Mouse (Mus musculus): ENCODE results near the gene Cpt2.

Gene Cpt2

GRCm38 (mm10) chr4:107923145-107923802 lies at the start of gene Cpt2:
TSS of gene Cpt2 (minus strand) at chr4:107923610.
- DNase-seq = peak; percentile 86

GRCm38 (mm10) chr4:107971162-107971561 lies 47.8 kb upstream of the Cpt2 start:
- DNase-seq = no peak

- DNase-seq = no peak
These were observed 46.4 kb upstream of the Cpt2 start for GRCm38 (mm10) chr4:107969781-107970180.

- no peak for DNase-seq
These were observed 44.7 kb upstream of the Cpt2 start, which contains the start of gene Slc1a7 for GRCm38 (mm10) chr4:107967966-107968682. TSS of gene Slc1a7 (plus strand) at chr4:107968332.

GRCm38 (mm10) chr4:107966416-107967109 lies 43.2 kb upstream of the Cpt2 start:
- no peak for DNase-seq

- no peak for DNase-seq
These were observed 39.4 kb upstream of the Cpt2 start for GRCm38 (mm10) chr4:107962792-107963191.

- DNase-seq = no peak
These were observed 38.8 kb upstream of the Cpt2 start for GRCm38 (mm10) chr4:107962044-107962732.

GRCm38 (mm10) chr4:107958487-107958886 lies 35.1 kb upstream of the Cpt2 start:
- no peak for DNase-seq

- DNase-seq = no peak
These were observed 32.3 kb upstream of the Cpt2 start for GRCm38 (mm10) chr4:107955691-107956090.

GRCm38 (mm10) chr4:107952845-107953244 lies 29.4 kb upstream of the Cpt2 start:
- DNase-seq = no peak

- no peak for DNase-seq
These were observed 26.5 kb upstream of the Cpt2 start for GRCm38 (mm10) chr4:107949918-107950317.

GRCm38 (mm10) chr4:107944141-107944540 lies 20.7 kb upstream of the Cpt2 start:
- no peak for DNase-seq

- DNase-seq = no peak
These were observed 19.3 kb upstream of the Cpt2 start for GRCm38 (mm10) chr4:107942741-107943140.

- DNase-seq = no peak
These were observed 14.7 kb upstream of the Cpt2 start for GRCm38 (mm10) chr4:107938124-107938523.

GRCm38 (mm10) chr4:107937338-107937737 lies 13.9 kb upstream of the Cpt2 start:
- peak; percentile 58 for DNase-seq

GRCm38 (mm10) chr4:107935254-107935653 lies 11.8 kb upstream of the Cpt2 start:
- no peak for DNase-seq

GRCm38 (mm10) chr4:107933239-107933638 lies 9.8 kb upstream of the Cpt2 start:
- DNase-seq = no peak

GRCm38 (mm10) chr4:107931453-107931852 lies 8.0 kb upstream of the Cpt2 start:
- no peak for DNase-seq

- no peak for DNase-seq
These were observed 5.3 kb upstream of the Cpt2 start for GRCm38 (mm10) chr4:107928726-107929125.

- no peak for DNase-seq
These were observed 4.9 kb upstream of the Cpt2 start for GRCm38 (mm10) chr4:107928269-107928668.

- no peak for DNase-seq
These were observed 389 bp upstream of the Cpt2 start for GRCm38 (mm10) chr4:107923803-107924194.

- DNase-seq = no peak
These were observed 1.5 kb downstream of the Cpt2 start for GRCm38 (mm10) chr4:107921952-107922351.

GRCm38 (mm10) chr4:107921152-107921695 lies 2.2 kb downstream of the Cpt2 start:
- DNase-seq = no peak
